Mouse (Mus musculus): ENCODE measurements around the gene Uaca. TPM values are rescaled to one million over a fixed set of nuclear protein-coding genes. Genes with fewer than 3 reads are reported as not detected.

Uaca gene
- polyA plus RNA-seq, 1 experiment from 2014 or later = 19.2 TPM

DNA sequence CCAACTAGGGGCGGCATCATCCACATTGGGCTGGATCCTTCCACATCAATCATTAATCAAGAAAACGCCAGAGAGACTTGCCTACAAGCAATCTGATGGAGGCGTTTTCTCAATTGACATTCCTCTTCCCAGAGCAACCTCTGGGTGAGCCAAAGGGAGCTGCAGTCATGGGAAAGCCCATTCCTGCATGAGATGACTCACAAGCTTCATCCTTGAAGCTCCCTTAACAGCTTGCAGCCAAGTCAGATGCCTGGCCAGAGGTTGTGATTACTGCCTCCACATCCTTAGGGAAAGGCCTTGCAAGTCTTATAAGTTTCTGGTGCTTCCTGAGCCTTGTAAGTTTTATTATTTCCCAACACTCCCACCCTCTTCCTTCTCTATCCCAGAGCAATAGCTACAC, 119.3 kb downstream of the Uaca start:
- 74% methylated on average over 3 of the region's 3 CpGs for WGBS (ENCODE audit: insufficient replicate concordance)
- ATAC-seq (replicated peaks; ENCODE audit: insufficient number of reproducible peaks, low FRiP score, low TSS enrichment) = no peak
- no peaks in the 10 kb centered on the region for H3K27me3 ChIP-seq (ENCODE audit: control insufficient read depth, insufficient read depth, low read length)

GRCm38 (mm10) chr9:60919936-60920672, 125.8 kb downstream of the Uaca start:
- H3K27ac ChIP-seq (ENCODE audit: low read depth, low read length) = no peak overlapping the region

More for the DNA sequence above, 119.3 kb downstream of the Uaca start:
- Histone ChIP-seq H3K4me1 (ENCODE audit: control insufficient read depth, insufficient read depth, low read length) (peaks cover 2% of the 10 kb centered on the region; the same call in 1 of the 2 replicates), H3K9me3 (replicated peaks; ENCODE audit: control insufficient read depth, low read length) (no peaks in the 10 kb centered on the region), H3K4me3 (ENCODE audit: low read depth, low read length) (no peak overlapping the region), H3K27ac (ENCODE audit: low read depth, low read length) (no peak overlapping the region), H3K4me2 (no peak overlapping the region), H3K36me3 (ENCODE audit: control insufficient read depth, insufficient read depth, low read length) (no peaks in the 10 kb centered on the region), H3K9ac (ENCODE audit: low read depth, low read length) (no peak overlapping the region)

DNA sequence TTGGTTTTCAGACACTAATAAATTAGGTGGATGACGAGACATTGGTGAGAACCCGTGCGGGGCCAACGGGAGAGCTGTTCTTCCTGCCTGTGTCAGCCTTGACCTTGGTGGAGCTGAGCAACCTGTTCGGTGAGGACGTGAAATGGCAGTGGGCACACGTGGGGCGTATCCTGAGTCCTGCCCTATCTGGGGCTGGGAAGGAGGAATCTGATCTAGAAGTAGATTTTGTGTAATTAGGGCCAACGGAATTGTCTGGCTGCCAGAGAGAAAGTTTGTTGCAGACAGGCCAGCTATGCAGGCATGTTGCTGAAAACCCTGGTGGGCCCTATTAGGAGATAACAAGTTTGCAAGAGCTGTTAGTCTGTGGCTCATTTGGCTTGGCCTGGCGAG, 126.3 kb downstream of the Uaca start:
- ATAC-seq (replicated peaks; ENCODE audit: insufficient number of reproducible peaks, low FRiP score, low TSS enrichment) = no peak
- no peaks in the 10 kb centered on the region for H3K36me3 ChIP-seq (ENCODE audit: control insufficient read depth, insufficient read depth, low read length)
- no peak overlapping the region for H3K4me2 ChIP-seq
- no peaks in the 10 kb centered on the region for H3K9me3 ChIP-seq (replicated peaks; ENCODE audit: control insufficient read depth, low read length)
- no peak overlapping the region for H3K9ac ChIP-seq (ENCODE audit: low read depth, low read length)
- no peak overlapping the region for H3K4me3 ChIP-seq (ENCODE audit: low read depth, low read length)
- 0 out of 2 replicates have a peak, but pooled peaks cover 3% of the 10 kb centered on the region for H3K27me3 ChIP-seq (ENCODE audit: control insufficient read depth, insufficient read depth, low read length)
- 48% methylated on average over 10 of the region's 10 CpGs for WGBS (ENCODE audit: insufficient replicate concordance)
- peaks cover 12% of the 10 kb centered on the region for H3K4me1 ChIP-seq (ENCODE audit: control insufficient read depth, insufficient read depth, low read length)
- H3K27ac ChIP-seq (ENCODE audit: low read depth, low read length) = no peak overlapping the region

More at GRCm38 (mm10) chr9:60919936-60920672, 125.8 kb downstream of the Uaca start:
- WGBS (ENCODE audit: insufficient replicate concordance) = 58% methylated on average over 8 of the region's 8 CpGs
- H3K27me3 ChIP-seq (ENCODE audit: control insufficient read depth, insufficient read depth, low read length) = 0 out of 2 replicates have a peak, but pooled peaks cover 3% of the 10 kb centered on the region
- H3K9ac ChIP-seq (ENCODE audit: low read depth, low read length) = no peak overlapping the region
- no peak for ATAC-seq (replicated peaks; ENCODE audit: insufficient number of reproducible peaks, low FRiP score, low TSS enrichment)
- no peak overlapping the region for H3K4me2 ChIP-seq
- peaks cover 12% of the 10 kb centered on the region for H3K4me1 ChIP-seq (ENCODE audit: control insufficient read depth, insufficient read depth, low read length)
- no peaks in the 10 kb centered on the region for H3K36me3 ChIP-seq (ENCODE audit: control insufficient read depth, insufficient read depth, low read length)
- no peak overlapping the region for H3K4me3 ChIP-seq (ENCODE audit: low read depth, low read length)
- no peaks in the 10 kb centered on the region for H3K9me3 ChIP-seq (replicated peaks; ENCODE audit: control insufficient read depth, low read length)

DNA sequence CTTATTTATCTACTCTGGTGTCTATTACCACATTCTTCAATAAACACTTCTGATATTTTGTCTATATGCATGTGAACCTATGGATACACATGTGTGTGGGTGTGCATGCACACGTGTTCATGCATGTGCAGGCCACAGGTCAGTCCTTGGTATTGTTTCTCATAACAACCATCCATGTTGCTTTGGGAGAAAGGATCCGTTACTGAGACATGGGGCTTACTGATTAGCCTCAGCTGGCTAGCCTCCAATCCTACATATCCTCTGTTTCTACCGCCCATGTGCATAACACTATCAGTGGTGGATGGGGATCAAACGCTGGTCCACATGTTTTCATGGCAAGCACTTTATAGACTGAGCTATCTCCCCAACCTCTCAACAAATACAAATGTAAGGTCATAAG, 126.9 kb downstream of the Uaca start:
- Histone ChIP-seq H3K27me3 (ENCODE audit: control insufficient read depth, insufficient read depth, low read length) (0 out of 2 replicates have a peak, but pooled peaks cover 3% of the 10 kb centered on the region), H3K4me3 (ENCODE audit: low read depth, low read length) (no peak overlapping the region), H3K9ac (ENCODE audit: low read depth, low read length) (no peak overlapping the region), H3K4me1 (ENCODE audit: control insufficient read depth, insufficient read depth, low read length) (peaks cover 12% of the 10 kb centered on the region), H3K4me2 (no peak overlapping the region), H3K27ac (ENCODE audit: low read depth, low read length) (no peak overlapping the region), H3K9me3 (replicated peaks; ENCODE audit: control insufficient read depth, low read length) (no peaks in the 10 kb centered on the region), H3K36me3 (ENCODE audit: control insufficient read depth, insufficient read depth, low read length) (no peaks in the 10 kb centered on the region)
- WGBS (ENCODE audit: insufficient replicate concordance) = 73% methylated on average over 4 of the region's 4 CpGs
- no peak for ATAC-seq (replicated peaks; ENCODE audit: insufficient number of reproducible peaks, low FRiP score, low TSS enrichment)

- no peak overlapping the region for H3K9ac ChIP-seq (ENCODE audit: low read depth, low read length)
- H3K4me3 ChIP-seq (ENCODE audit: low read depth, low read length) = no peak overlapping the region
- 82% methylated on average over 5 of the region's 5 CpGs for WGBS (ENCODE audit: insufficient replicate concordance)
Measured at GRCm38 (mm10) chr9:60921831-60922230, 127.5 kb downstream of the Uaca start.

DNA sequence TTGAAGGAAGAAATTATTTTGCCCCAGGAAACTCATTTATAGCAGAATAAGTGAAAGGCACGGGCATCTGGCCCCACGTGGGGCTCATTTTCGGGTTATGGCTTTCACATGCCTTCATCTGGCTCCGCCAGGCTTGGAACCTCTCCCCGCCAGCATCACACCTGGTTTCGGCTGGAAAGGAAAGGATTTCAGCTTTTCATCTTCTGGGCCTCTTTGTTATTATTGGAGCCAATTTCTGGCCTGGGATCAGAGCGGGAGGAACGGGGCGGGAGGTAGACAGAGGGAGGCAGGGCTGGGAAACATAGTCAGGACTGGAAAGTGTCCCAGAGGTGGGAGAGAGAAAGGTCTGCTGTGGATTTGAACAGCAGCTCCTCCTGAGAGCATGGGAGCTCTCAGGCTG, 132.0 kb downstream of the Uaca start:
- Histone ChIP-seq H3K36me3 (ENCODE audit: control insufficient read depth, insufficient read depth, low read length) (no peaks in the 10 kb centered on the region), H3K9ac (ENCODE audit: low read depth, low read length) (no peak overlapping the region), H3K4me2 (no peak overlapping the region), H3K27ac (ENCODE audit: low read depth, low read length) (no peak overlapping the region), H3K4me3 (ENCODE audit: low read depth, low read length) (no peak overlapping the region), H3K4me1 (ENCODE audit: control insufficient read depth, insufficient read depth, low read length) (no peaks in the 10 kb centered on the region), H3K27me3 (ENCODE audit: control insufficient read depth, insufficient read depth, low read length) (0 out of 2 replicates have a peak, but pooled peaks cover 3% of the 10 kb centered on the region), H3K9me3 (replicated peaks; ENCODE audit: control insufficient read depth, low read length) (no peaks in the 10 kb centered on the region)
- 79% methylated on average over 9 of the region's 9 CpGs for WGBS (ENCODE audit: insufficient replicate concordance)
- no peak for ATAC-seq (replicated peaks; ENCODE audit: insufficient number of reproducible peaks, low FRiP score, low TSS enrichment)

More at GRCm38 (mm10) chr9:60921831-60922230, 127.5 kb downstream of the Uaca start:
- no peaks in the 10 kb centered on the region for H3K9me3 ChIP-seq (replicated peaks; ENCODE audit: control insufficient read depth, low read length)
- H3K27me3 ChIP-seq (ENCODE audit: control insufficient read depth, insufficient read depth, low read length) = 0 out of 2 replicates have a peak, but pooled peaks cover 3% of the 10 kb centered on the region
- no peak for ATAC-seq (replicated peaks; ENCODE audit: insufficient number of reproducible peaks, low FRiP score, low TSS enrichment)
- H3K4me2 ChIP-seq = no peak overlapping the region
- H3K27ac ChIP-seq (ENCODE audit: low read depth, low read length) = no peak overlapping the region
- peaks cover 12% of the 10 kb centered on the region for H3K4me1 ChIP-seq (ENCODE audit: control insufficient read depth, insufficient read depth, low read length)
- H3K36me3 ChIP-seq (ENCODE audit: control insufficient read depth, insufficient read depth, low read length) = no peaks in the 10 kb centered on the region

- WGBS (ENCODE audit: insufficient replicate concordance) = 84% methylated on average over 4 of the region's 4 CpGs
- H3K27ac ChIP-seq (ENCODE audit: low read depth, low read length) = no peak overlapping the region
- no peaks in the 10 kb centered on the region for H3K36me3 ChIP-seq (ENCODE audit: control insufficient read depth, insufficient read depth, low read length)
- no peak for ATAC-seq (replicated peaks; ENCODE audit: insufficient number of reproducible peaks, low FRiP score, low TSS enrichment)
- no peaks in the 10 kb centered on the region for H3K27me3 ChIP-seq (ENCODE audit: control insufficient read depth, insufficient read depth, low read length)
- H3K4me3 ChIP-seq (ENCODE audit: low read depth, low read length) = no peak overlapping the region
- no peaks in the 10 kb centered on the region for H3K4me1 ChIP-seq (ENCODE audit: control insufficient read depth, insufficient read depth, low read length)
- no peak overlapping the region for H3K4me2 ChIP-seq
- H3K9ac ChIP-seq (ENCODE audit: low read depth, low read length) = no peak overlapping the region
- H3K9me3 ChIP-seq (replicated peaks; ENCODE audit: control insufficient read depth, low read length) = no peaks in the 10 kb centered on the region
Measured at GRCm38 (mm10) chr9:60929290-60929983, 135.1 kb downstream of the Uaca start.
